12 mouse cellular contexts compared by ENCODE assay signal in the genomic region with DNA sequence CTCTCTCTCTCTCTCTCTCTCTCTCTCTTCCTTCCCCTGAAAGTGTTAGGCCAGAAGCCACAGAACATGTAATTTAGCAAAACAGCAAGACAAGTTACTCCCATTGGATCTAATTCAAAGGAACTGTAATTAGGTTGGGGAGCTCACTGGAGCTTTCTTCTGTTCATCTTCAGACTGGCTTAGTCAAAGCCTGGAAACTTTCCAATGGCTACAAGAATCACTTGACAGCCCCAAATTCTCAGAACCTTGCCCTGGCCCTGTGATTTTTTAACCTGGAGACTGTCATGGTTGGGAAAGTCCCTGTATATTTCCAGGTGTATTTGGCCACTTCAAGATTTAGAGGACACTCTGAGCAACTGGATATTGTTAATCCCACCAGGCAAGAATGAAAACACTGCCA.
"Had no signal": no experiment of that assay in that cellular context is flagged by ENCODE, and none has a peak within 500 bp of the region (broad histone marks: within the 10 kb centered on the region; RNA-seq: fewer than 3 reads in every experiment).

No protein-coding gene starts in this region.

- H3K4me2 ChIP-seq: liver, embryonic 11.5 days; liver, embryonic 15.5 days; midbrain, embryonic 13.5 days; neural tube, embryonic 12.5 days had no signal

- H3K27me3 ChIP-seq: liver, embryonic 15.5 days; midbrain, embryonic 13.5 days; neural tube, embryonic 12.5 days had no signal

- H3K4me3 ChIP-seq: left cerebral cortex, adult 2 months; limb, embryonic 10.5 days; liver, embryonic 15.5 days; midbrain, embryonic 13.5 days; neural tube, embryonic 12.5 days had no signal

- H3K9ac ChIP-seq: liver, embryonic 15.5 days; midbrain, embryonic 13.5 days; neural tube, embryonic 12.5 days had no signal

- H3K36me3 ChIP-seq: limb, embryonic 10.5 days; liver, embryonic 15.5 days; midbrain, embryonic 13.5 days; neural tube, embryonic 12.5 days had no signal

- H3K9me3 ChIP-seq: limb, embryonic 10.5 days; liver, embryonic 15.5 days; midbrain, embryonic 13.5 days; neural tube, embryonic 12.5 days had no signal

- H3K4me1 ChIP-seq: limb, embryonic 10.5 days; liver, embryonic 15.5 days; midbrain, embryonic 13.5 days; neural tube, embryonic 12.5 days had no signal

- H3K27ac ChIP-seq: left cerebral cortex, adult 2 months; limb, embryonic 10.5 days; liver, embryonic 15.5 days; midbrain, embryonic 13.5 days; neural tube, embryonic 12.5 days; stomach, postnatal 0 days had no signal

- ATAC-seq: intestine, embryonic 16.5 days; lung, postnatal 0 days; midbrain, embryonic 13.5 days had no signal

- DNase-seq: lung, adult 2 months; lung, postnatal 36 days; thymus, postnatal 4 days had no signal
